Mouse (Mus musculus) liver, adult 2 months (tissue): ENCODE results near the gene Aff4.

ENCODE experiments used
- CTCF ChIP-seq: fragments of 200-500 bp; IDR thresholded peaks from 2 replicates; pipeline ENCODE4 v1.5.1; 2011; ENCODE audit warnings: low read depth, low read length, control low read depth
- POLR2A ChIP-seq: fragments of 200-500 bp; IDR thresholded peaks from 2 replicates; pipeline ENCODE4 v1.6.1; 2011; ENCODE audit warnings: low read length, control low read depth; ENCODE audit not compliant: insufficient read depth; ENCODE audit errors: extremely low read depth

- TF ChIP-seq CTCF (no peak), POLR2A (no peak)
Observed at GRCm38 (mm10) chr11:53425251-53425650, 74.6 kb downstream of the Aff4 start.
